Mouse (Mus musculus) G1E (cell line): Measurements from ENCODE around the gene Etv4.

Source experiments
- CTCF ChIP-seq: IDR thresholded peaks from 2 replicates; pipeline ENCODE4 v1.5.1; 2012; ENCODE audit warnings: low read depth, low read length, inconsistent platforms, mixed read lengths
- POLR2AphosphoS5 ChIP-seq: IDR thresholded peaks from 2 replicates; pipeline ENCODE4 v1.6.1; 2012; ENCODE audit warnings: low read depth, low read length, inconsistent platforms; ENCODE audit not compliant: insufficient replicate concordance
- TAL1 ChIP-seq: conservative IDR thresholded peaks from 2 replicates; pipeline ENCODE4 v1.6.1; 2012; ENCODE audit warnings: low read depth, low read length, inconsistent platforms, mixed read lengths

DNA sequence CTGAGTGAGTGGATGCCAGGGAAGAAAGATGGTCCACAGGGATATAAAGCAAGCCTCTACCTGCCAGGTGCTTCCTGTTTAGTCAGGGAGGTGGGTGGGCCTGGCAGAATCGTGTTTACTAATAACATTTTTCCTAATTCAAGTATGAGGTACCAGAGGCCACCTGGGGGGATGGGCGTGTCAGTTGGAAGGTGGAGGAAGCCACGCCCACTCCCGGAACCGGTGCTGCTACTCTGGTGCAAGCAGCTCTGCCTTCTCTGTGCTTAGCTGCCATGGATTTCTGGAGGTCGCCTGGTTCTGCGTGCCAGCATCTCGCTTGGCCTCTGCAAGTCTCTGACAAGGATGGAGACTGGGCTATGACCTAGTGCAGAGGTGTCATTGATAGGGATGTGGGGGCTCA, 12.9 kb upstream of the Etv4 start:
- TF ChIP-seq CTCF (no peak), POLR2AphosphoS5 (no peak), TAL1 (no peak)
